Mouse (Mus musculus) lung, adult 2 months (tissue): ENCODE data around the gene Nol4l.

Experiments
- CTCF ChIP-seq: fragments of 200-500 bp; IDR thresholded peaks from 2 replicates; pipeline ENCODE4 v1.5.1; 2011; ENCODE audit warnings: mild to moderate bottlenecking, low read length, control low read depth; ENCODE audit not compliant: insufficient read depth
- POLR2A ChIP-seq: fragments of 200-500 bp; IDR thresholded peaks from 2 replicates; pipeline ENCODE4 v1.6.1; 2011; ENCODE audit warnings: low read depth, mild to moderate bottlenecking, control low read depth, low read length, borderline replicate concordance; ENCODE audit errors: extremely low read depth

- TF ChIP-seq CTCF (no peak), POLR2A (no peak)
Measured at GRCm38 (mm10) chr2:153425124-153425844, 104.5 kb downstream of the Nol4l start.
